Mouse (Mus musculus) midbrain, postnatal 0 days (tissue): ENCODE data around the gene Rab3a. TPM values are rescaled to one million over a fixed set of nuclear protein-coding genes. Genes with fewer than 3 reads are reported as not detected.

Experiments
- ATAC-seq: fragments of 200-750 bp; cut with Nextera tagmentation; 2 replicates; pipeline ENCODE4 v1.8.0; 2017; ENCODE audit warnings: moderate number of reproducible peaks, mild to moderate bottlenecking, moderate TSS enrichment, moderate library complexity; ENCODE audit not compliant: low FRiP score
- DNase-seq: peaks from one replicate; pipeline ENCODE4 v3.0.0-alpha.2; 2015; ENCODE audit warnings: low spot score
- H3K27ac ChIP-seq: fragments of 300-500 bp; sonication (generic); 2 replicates; pipeline ENCODE4 v1.5.1; 2014; ENCODE audit warnings: low read depth, mild to moderate bottlenecking, low read length, mixed read lengths
- H3K27me3 ChIP-seq: fragments of 300-500 bp; sonication (generic); 2 replicates; pipeline ENCODE4 v1.6.1; 2014; ENCODE audit warnings: low read length, control low read depth, mixed read lengths; ENCODE audit not compliant: insufficient read depth
- H3K36me3 ChIP-seq: fragments of 300-500 bp; sonication (generic); 2 replicates; pipeline ENCODE4 v1.6.1; 2014; ENCODE audit warnings: low read length, control low read depth, mixed read lengths; ENCODE audit not compliant: insufficient read depth
- H3K4me1 ChIP-seq: fragments of 300-500 bp; sonication (generic); 2 replicates; pipeline ENCODE4 v1.6.1; 2014; ENCODE audit warnings: mild to moderate bottlenecking, control low read depth, antibody characterized with exemption, low read length, mixed read lengths; ENCODE audit not compliant: insufficient read depth
- H3K4me2 ChIP-seq: fragments of 300-500 bp; sonication (generic); 2 replicates; pipeline ENCODE4 v1.6.1; 2014; ENCODE audit warnings: low read depth, mild to moderate bottlenecking, low read length, mixed read lengths; ENCODE audit not compliant: poor library complexity, severe bottlenecking
- H3K4me3 ChIP-seq: fragments of 300-500 bp; sonication (generic); 2 replicates; pipeline ENCODE4 v1.5.1; 2014; ENCODE audit warnings: low read depth, mild to moderate bottlenecking, low read length, moderate library complexity
- H3K9ac ChIP-seq: fragments of 300-500 bp; sonication (generic); replicated peaks from 2 replicates; pipeline ENCODE4 v1.6.1; 2014; ENCODE audit warnings: mild to moderate bottlenecking, low read length, moderate library complexity, mixed read lengths; ENCODE audit not compliant: poor library complexity, severe bottlenecking
- H3K9me3 ChIP-seq: fragments of 300-500 bp; sonication (generic); 2 replicates; pipeline ENCODE4 v1.6.1; 2016; ENCODE audit warnings: low read length, control low read depth
- CTCF ChIP-seq: IDR thresholded peaks from 2 replicates; pipeline ENCODE4 v1.5.1; 2016; ENCODE audit warnings: antibody characterized with exemption, mild to moderate bottlenecking
- WGBS: fragments of 180-500 bp; shearing (Covaris S2); extraction: QIAGEN DNeasy Blood & Tissue Kit; methylation state at CpG from one replicate; pipeline ENCODE4 v1.1.7; 2014; 5-methylcytosine and 5-hydroxymethylcytosine counted together
- polyA plus RNA-seq: library from polyadenylated mRNA; unstranded; fragments of >200 nt; fragmentation: Nextera tagmentation; extraction: Ambion mirVana; gene quantifications from 2 replicates; pipeline ENCODE4 v1.2.1, GENCODE M21; 2015
- total RNA-seq: library from RNA; depleted of rRNA; stranded (reverse); fragments of >200 nt; gene quantifications from 2 replicates; pipeline ENCODE4 v1.2.3, GENCODE M21; 2014

The Rab3a gene
- total and polyA plus RNA-seq, 2 experiments from 2014 or later, result 670 to 726 TPM

GRCm38 (mm10) chr8:70743656-70744590 is 10.6 kb upstream of the Rab3a start:
- TF ChIP-seq CTCF, result no peak
- H3K4me2 ChIP-seq, result peak overlapping the region; percentile 49
- ATAC-seq, result peak; percentile 40
- no peaks in the 10 kb centered on the region for H3K9me3 ChIP-seq
- no peaks in the 10 kb centered on the region for H3K36me3 ChIP-seq
- 0 out of 2 replicates have a peak overlapping the region, but pooled peaks have one; percentile 3 for H3K9ac ChIP-seq
- peak overlapping the region; percentile 31 for H3K4me3 ChIP-seq
- peaks cover 41% of the 10 kb centered on the region for H3K27me3 ChIP-seq
- H3K27ac ChIP-seq, result no peak overlapping the region
- 3% methylated on average over 48 of the region's 48 CpGs for WGBS
- peak; percentile 59 for DNase-seq
- H3K4me1 ChIP-seq, result peaks cover 4% of the 10 kb centered on the region; the same call in 1 of the 2 replicates

DNA sequence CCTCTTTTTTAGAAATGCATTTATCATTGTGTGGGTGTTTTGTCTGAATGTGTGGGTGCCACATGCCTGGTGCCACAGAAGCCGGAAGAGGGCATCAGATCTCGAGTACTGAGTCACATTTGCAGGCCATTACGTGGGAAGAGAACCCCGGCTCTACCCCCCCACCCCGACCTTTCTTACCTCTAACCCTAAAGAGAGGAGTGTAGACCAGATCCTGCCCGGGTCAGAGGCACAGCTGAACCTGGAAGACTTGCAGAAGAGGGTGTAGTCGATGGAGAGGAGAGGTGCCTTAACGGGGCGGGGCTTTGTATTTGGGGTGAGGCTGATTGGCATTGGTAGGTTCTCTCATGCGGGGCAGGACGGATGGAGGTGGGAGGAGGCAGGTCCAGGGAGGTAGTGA is 9.7 kb upstream of the Rab3a start:
- H3K9me3 ChIP-seq, result no peaks in the 10 kb centered on the region
- WGBS, result 60% methylated on average over 11 of the region's 11 CpGs
- peaks cover 4% of the 10 kb centered on the region; the same call in 1 of the 2 replicates for H3K4me1 ChIP-seq
- no peak overlapping the region for H3K4me3 ChIP-seq
- H3K4me2 ChIP-seq, result no peak overlapping the region
- ATAC-seq, result no peak
- DNase-seq, result no peak
- no peak overlapping the region for H3K27ac ChIP-seq
- H3K9ac ChIP-seq, result no peak overlapping the region
- no peaks in the 10 kb centered on the region for H3K36me3 ChIP-seq
- H3K27me3 ChIP-seq, result peaks cover 43% of the 10 kb centered on the region
- no peak for TF ChIP-seq CTCF

DNA sequence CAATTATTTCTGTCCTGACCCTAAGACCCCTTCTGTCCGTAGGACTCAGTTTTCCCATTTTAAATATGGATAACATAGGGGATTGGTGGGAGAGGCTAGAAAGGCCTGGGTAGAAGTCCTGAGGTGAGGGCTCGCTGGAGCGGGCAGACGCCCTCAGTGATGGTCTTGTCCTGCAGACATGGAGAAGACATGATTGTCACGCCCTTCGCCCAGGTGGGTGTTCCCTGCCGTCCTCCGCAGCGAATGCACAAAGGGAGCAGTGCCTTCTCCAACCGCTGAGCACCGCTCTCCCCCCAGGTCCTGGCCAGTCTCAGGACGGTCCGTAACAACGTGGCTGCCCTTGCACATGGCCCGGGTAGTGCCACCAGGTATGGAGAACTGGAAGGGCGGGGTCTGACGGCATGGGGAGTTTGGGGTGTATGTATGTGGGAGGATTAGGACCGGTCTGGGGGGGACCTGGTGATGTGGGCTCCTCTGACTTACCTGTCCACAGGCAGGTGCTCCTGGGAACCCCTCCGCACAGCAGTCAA is 8.7 kb upstream of the Rab3a start:
- no peak for DNase-seq
- H3K4me3 ChIP-seq, result no peak overlapping the region
- WGBS, result 62% methylated on average over 19 of the region's 19 CpGs
- peaks cover 4% of the 10 kb centered on the region; the same call in 1 of the 2 replicates for H3K4me1 ChIP-seq
- no peak for TF ChIP-seq CTCF
- H3K27me3 ChIP-seq, result peaks cover 45% of the 10 kb centered on the region
- H3K9ac ChIP-seq, result no peak overlapping the region
- ATAC-seq, result no peak
- H3K9me3 ChIP-seq, result no peaks in the 10 kb centered on the region
- no peak overlapping the region for H3K27ac ChIP-seq
- no peaks in the 10 kb centered on the region for H3K36me3 ChIP-seq
- H3K4me2 ChIP-seq, result no peak overlapping the region

DNA sequence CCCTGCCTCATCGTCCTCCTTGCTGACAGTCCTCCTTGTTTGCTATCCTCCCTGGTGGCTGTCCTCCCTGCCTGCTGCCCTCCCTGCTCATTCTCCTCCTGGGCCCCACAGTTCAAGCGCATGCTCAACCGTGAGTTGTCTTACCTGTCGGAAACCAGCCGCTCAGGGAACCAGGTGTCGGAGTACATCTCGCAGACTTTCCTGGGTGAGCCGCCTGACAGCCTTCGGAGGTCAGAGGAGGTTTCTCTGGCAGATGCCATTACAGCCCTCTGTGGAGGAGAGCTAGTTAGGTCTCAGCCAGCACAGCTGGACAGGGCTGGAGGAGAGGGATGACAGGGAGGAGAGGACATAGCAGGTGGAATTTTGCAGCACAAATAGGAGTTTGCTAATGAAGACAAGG is 7.8 kb upstream of the Rab3a start:
- no peak for TF ChIP-seq CTCF
- 82% methylated on average over 9 of the region's 9 CpGs for WGBS
- no peak overlapping the region for H3K27ac ChIP-seq
- ATAC-seq (no peak), DNase-seq (no peak)
- no peak overlapping the region for H3K4me3 ChIP-seq
- H3K36me3 ChIP-seq, result no peaks in the 10 kb centered on the region
- peaks cover 45% of the 10 kb centered on the region for H3K27me3 ChIP-seq
- peaks cover 4% of the 10 kb centered on the region; the same call in 1 of the 2 replicates for H3K4me1 ChIP-seq
- no peaks in the 10 kb centered on the region for H3K9me3 ChIP-seq
- no peak overlapping the region for H3K4me2 ChIP-seq
- no peak overlapping the region for H3K9ac ChIP-seq

DNA sequence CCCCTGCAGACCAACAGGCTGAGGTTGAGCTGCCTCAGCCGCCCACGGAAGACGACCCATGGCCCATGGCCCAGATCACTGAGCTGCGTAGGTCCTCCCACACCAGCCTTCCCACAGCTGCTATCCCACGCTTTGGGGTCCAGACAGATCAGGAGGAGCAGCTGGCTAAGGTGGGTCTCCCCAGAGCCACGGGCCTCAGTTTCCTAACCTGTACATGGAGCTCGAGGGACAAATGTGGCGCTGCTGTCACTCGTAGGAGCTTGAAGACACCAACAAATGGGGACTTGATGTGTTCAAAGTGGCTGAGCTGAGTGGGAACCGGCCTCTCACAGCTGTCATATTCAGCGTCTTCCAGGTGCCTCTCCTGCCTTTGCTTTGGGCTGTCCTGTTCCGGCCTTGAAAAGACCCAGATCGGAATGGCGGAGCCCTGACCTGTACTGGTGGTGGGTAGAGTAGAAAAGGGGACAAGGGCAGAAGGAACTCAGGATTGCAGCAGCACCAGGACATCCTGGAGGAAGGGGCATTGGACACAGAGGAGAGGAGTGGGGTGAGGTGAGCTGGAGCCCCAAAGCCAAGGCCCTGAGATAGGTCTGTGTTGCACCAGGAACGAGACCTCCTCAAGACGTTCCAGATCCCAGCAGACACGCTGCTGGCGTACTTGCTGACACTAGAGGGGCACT is 7.1 kb upstream of the Rab3a start:
- ATAC-seq (no peak), DNase-seq (no peak)
- 83% methylated on average over 18 of the region's 18 CpGs for WGBS
- Histone ChIP-seq H3K27me3 (peaks cover 42% of the 10 kb centered on the region), H3K4me2 (no peak overlapping the region), H3K27ac (no peak overlapping the region), H3K4me1 (peaks cover 4% of the 10 kb centered on the region; the same call in 1 of the 2 replicates), H3K9ac (no peak overlapping the region), H3K36me3 (no peaks in the 10 kb centered on the region), H3K4me3 (no peak overlapping the region), H3K9me3 (no peaks in the 10 kb centered on the region)
- TF ChIP-seq CTCF, result no peak
